Mouse (Mus musculus): Measurements from ENCODE around the gene Nosip. TPM values are rescaled to one million over a fixed set of nuclear protein-coding genes. Genes with fewer than 3 reads are reported as not detected.
A peak's percentile ranks its signal among the peaks of the same experiment; 100 is the strongest.

Gene Nosip
- polyA plus RNA-seq (2015; fragmentation: Nextera tagmentation; extraction: Ambion mirVana): 74.9 and 75.1 TPM in 2 replicates

GRCm38 (mm10) chr7:45062239-45062835 lies at the start of gene Nosip, which contains the start of gene Prrg2:
Gene Nosip (plus strand): TSS chr7:45062429.
Gene Prrg2 (minus strand): TSS chr7:45062677.
- H3K36me3 ChIP-seq: no peaks in the 10 kb centered on the region
- WGBS: under 1% methylated on average over 31 of the region's 31 CpGs

GRCm38 (mm10) chr7:45012824-45013223 lies 49.4 kb upstream of the Nosip start:
- Histone ChIP-seq H3K36me3 (peaks cover 58% of the 10 kb centered on the region), H3K4me3 (no peak overlapping the region), H3K27ac (no peak overlapping the region), H3K9me3 (no peaks in the 10 kb centered on the region), H3K9ac (no peak overlapping the region), H3K4me1 (peaks cover 15% of the 10 kb centered on the region), H3K27me3 (no peaks in the 10 kb centered on the region), H3K4me2 (no peak overlapping the region)
- 76% methylated on average over 4 of the region's 4 CpGs for WGBS
- ATAC-seq (ENCODE audit: borderline replicate concordance, extremely low read depth, low FRiP score, low TSS enrichment): no peak

More at GRCm38 (mm10) chr7:45062239-45062835, at the start of gene Nosip, which contains the start of gene Prrg2:
- peak within 1 kb of the TSS; percentile 81 for H3K4me3 ChIP-seq
- peak; percentile 87 for ATAC-seq (ENCODE audit: borderline replicate concordance, extremely low read depth, low FRiP score, low TSS enrichment)
- no peaks in the 10 kb centered on the region for H3K27me3 ChIP-seq
- H3K4me1 ChIP-seq: peaks cover 19% of the 10 kb centered on the region
- H3K9ac ChIP-seq: peak within 1 kb of the TSS; percentile 69
- peak within 1 kb of the TSS; percentile 66 for H3K4me2 ChIP-seq
- H3K27ac ChIP-seq: peak within 1 kb of the TSS; percentile 98
- no peaks in the 10 kb centered on the region for H3K9me3 ChIP-seq

GRCm38 (mm10) chr7:45013366-45014095 lies 48.7 kb upstream of the Nosip start:
- Histone ChIP-seq H3K4me2 (no peak overlapping the region), H3K9ac (no peak overlapping the region; the same call in 1 of the 2 replicates), H3K27me3 (no peaks in the 10 kb centered on the region), H3K36me3 (peaks cover 50% of the 10 kb centered on the region), H3K4me1 (peaks cover 20% of the 10 kb centered on the region), H3K27ac (no peak overlapping the region), H3K4me3 (no peak overlapping the region), H3K9me3 (no peaks in the 10 kb centered on the region)
- no peak for ATAC-seq (ENCODE audit: borderline replicate concordance, extremely low read depth, low FRiP score, low TSS enrichment)
- whole genome bisulfite sequencing: 89% methylated on average over 16 of the region's 16 CpGs

GRCm38 (mm10) chr7:45014096-45014451 lies 48.2 kb upstream of the Nosip start:
- H3K9ac ChIP-seq: no peak overlapping the region; the same call in 1 of the 2 replicates
- 89% methylated on average over 3 of the region's 3 CpGs for WGBS
- peaks cover 46% of the 10 kb centered on the region for H3K36me3 ChIP-seq
- peaks cover 25% of the 10 kb centered on the region for H3K4me1 ChIP-seq
- no peaks in the 10 kb centered on the region for H3K9me3 ChIP-seq
- ATAC-seq (ENCODE audit: borderline replicate concordance, extremely low read depth, low FRiP score, low TSS enrichment): no peak
- H3K4me3 ChIP-seq: no peak overlapping the region
- H3K27ac ChIP-seq: no peak overlapping the region
- no peak overlapping the region for H3K4me2 ChIP-seq
- no peaks in the 10 kb centered on the region for H3K27me3 ChIP-seq

GRCm38 (mm10) chr7:45015344-45015956 lies 46.8 kb upstream of the Nosip start:
- H3K4me1 ChIP-seq: peaks cover 35% of the 10 kb centered on the region
- peak overlapping the region; percentile 98 for H3K4me3 ChIP-seq
- H3K9me3 ChIP-seq: no peaks in the 10 kb centered on the region
- peaks cover 32% of the 10 kb centered on the region for H3K36me3 ChIP-seq
- H3K27ac ChIP-seq: peak overlapping the region; percentile 100
- WGBS: under 1% methylated on average over 20 of the region's 20 CpGs
- H3K4me2 ChIP-seq: peak overlapping the region; percentile 87
- H3K9ac ChIP-seq: peak overlapping the region; percentile 98
- H3K27me3 ChIP-seq: 0 out of 2 replicates have a peak, but pooled peaks cover 2% of the 10 kb centered on the region
- no peak for ATAC-seq (ENCODE audit: borderline replicate concordance, extremely low read depth, low FRiP score, low TSS enrichment)

- H3K4me1 ChIP-seq: peaks cover 35% of the 10 kb centered on the region
- peak; percentile 87 for ATAC-seq (ENCODE audit: borderline replicate concordance, extremely low read depth, low FRiP score, low TSS enrichment)
Measured at GRCm38 (mm10) chr7:45015957-45016612, 46.1 kb upstream of the Nosip start, which contains the start of gene Scaf1. Gene Scaf1 (minus strand): TSS chr7:45016363.

GRCm38 (mm10) chr7:45016761-45017160 lies 45.5 kb upstream of the Nosip start:
- H3K27ac ChIP-seq: peak overlapping the region; percentile 100
- peaks cover 21% of the 10 kb centered on the region for H3K36me3 ChIP-seq
- H3K4me1 ChIP-seq: peaks cover 35% of the 10 kb centered on the region
- under 1% methylated on average over 4 of the region's 4 CpGs for WGBS
- ATAC-seq (ENCODE audit: borderline replicate concordance, extremely low read depth, low FRiP score, low TSS enrichment): no peak
- H3K27me3 ChIP-seq: 0 out of 2 replicates have a peak, but pooled peaks cover 5% of the 10 kb centered on the region
- H3K9ac ChIP-seq: peak overlapping the region; percentile 57
- peak overlapping the region; percentile 87 for H3K4me2 ChIP-seq
- no peaks in the 10 kb centered on the region for H3K9me3 ChIP-seq
- H3K4me3 ChIP-seq: peak overlapping the region; percentile 98

More at GRCm38 (mm10) chr7:45015957-45016612, 46.1 kb upstream of the Nosip start, which contains the start of gene Scaf1:
- Histone ChIP-seq H3K4me2 (peak within 1 kb of the TSS; percentile 87), H3K27me3 (0 out of 2 replicates have a peak, but pooled peaks cover 5% of the 10 kb centered on the region), H3K9ac (peak within 1 kb of the TSS; percentile 98), H3K27ac (peak within 1 kb of the TSS; percentile 100), H3K36me3 (peaks cover 27% of the 10 kb centered on the region), H3K9me3 (no peaks in the 10 kb centered on the region), H3K4me3 (peak within 1 kb of the TSS; percentile 98)
- under 1% methylated on average over 69 of the region's 69 CpGs for WGBS

GRCm38 (mm10) chr7:45017242-45018061 lies 44.8 kb upstream of the Nosip start, which contains the start of gene Rras:
Gene Rras (plus strand): TSS chr7:45017961.
- Histone ChIP-seq H3K27ac (peak within 1 kb of the TSS; percentile 100), H3K9ac (peak within 1 kb of the TSS; percentile 68), H3K4me3 (peak within 1 kb of the TSS; percentile 98), H3K27me3 (0 out of 2 replicates have a peak, but pooled peaks cover 5% of the 10 kb centered on the region), H3K4me2 (peak within 1 kb of the TSS; percentile 87), H3K4me1 (peaks cover 35% of the 10 kb centered on the region), H3K9me3 (no peaks in the 10 kb centered on the region), H3K36me3 (peaks cover 14% of the 10 kb centered on the region)
- ATAC-seq (ENCODE audit: borderline replicate concordance, extremely low read depth, low FRiP score, low TSS enrichment): peak; percentile 92
- under 1% methylated on average over 35 of the region's 36 CpGs for WGBS

- no peak for ATAC-seq (ENCODE audit: borderline replicate concordance, extremely low read depth, low FRiP score, low TSS enrichment)
- Histone ChIP-seq H3K4me2 (peak overlapping the region; percentile 87), H3K27ac (peak overlapping the region; percentile 100), H3K27me3 (0 out of 2 replicates have a peak, but pooled peaks cover 5% of the 10 kb centered on the region), H3K9ac (peak overlapping the region; percentile 8; the same call in 1 of the 2 replicates), H3K36me3 (no peaks in the 10 kb centered on the region), H3K9me3 (no peaks in the 10 kb centered on the region), H3K4me1 (peaks cover 29% of the 10 kb centered on the region), H3K4me3 (peak overlapping the region; percentile 98)
- WGBS: 20% methylated on average over 8 of the region's 8 CpGs
Measured at GRCm38 (mm10) chr7:45019031-45019571, 43.1 kb upstream of the Nosip start.

- Histone ChIP-seq H3K4me3 (no peak overlapping the region), H3K4me1 (peaks cover 20% of the 10 kb centered on the region), H3K36me3 (no peaks in the 10 kb centered on the region), H3K9ac (no peak overlapping the region), H3K4me2 (no peak overlapping the region), H3K27ac (no peak overlapping the region), H3K9me3 (no peaks in the 10 kb centered on the region), H3K27me3 (0 out of 2 replicates have a peak, but pooled peaks cover 5% of the 10 kb centered on the region)
- 60% methylated on average over 9 of the region's 9 CpGs for WGBS
- no peak for ATAC-seq (ENCODE audit: borderline replicate concordance, extremely low read depth, low FRiP score, low TSS enrichment)
Measured at GRCm38 (mm10) chr7:45020225-45020624, 42.0 kb upstream of the Nosip start.
